Mouse (Mus musculus) heart, adult 2 months (tissue): Measurements from ENCODE around the gene Epn1.

Experiments used
- CTCF ChIP-seq: fragments of 200-600 bp; IDR thresholded peaks from 2 replicates; pipeline ENCODE4 v1.8.1; 2022; ENCODE audit warnings: antibody characterized with exemption, mild to moderate bottlenecking, moderate library complexity
- EP300 ChIP-seq: fragments of 200-500 bp; IDR thresholded peaks from 2 replicates; pipeline ENCODE4 v1.6.1; 2011; ENCODE audit warnings: low read depth, low read length, control low read depth; ENCODE audit not compliant: insufficient read depth
- POLR2A ChIP-seq: fragments of 200-500 bp; IDR thresholded peaks from 2 replicates; pipeline ENCODE4 v1.6.1; 2011; ENCODE audit warnings: mild to moderate bottlenecking, low read depth, low read length, control low read depth; ENCODE audit not compliant: insufficient read depth

DNA sequence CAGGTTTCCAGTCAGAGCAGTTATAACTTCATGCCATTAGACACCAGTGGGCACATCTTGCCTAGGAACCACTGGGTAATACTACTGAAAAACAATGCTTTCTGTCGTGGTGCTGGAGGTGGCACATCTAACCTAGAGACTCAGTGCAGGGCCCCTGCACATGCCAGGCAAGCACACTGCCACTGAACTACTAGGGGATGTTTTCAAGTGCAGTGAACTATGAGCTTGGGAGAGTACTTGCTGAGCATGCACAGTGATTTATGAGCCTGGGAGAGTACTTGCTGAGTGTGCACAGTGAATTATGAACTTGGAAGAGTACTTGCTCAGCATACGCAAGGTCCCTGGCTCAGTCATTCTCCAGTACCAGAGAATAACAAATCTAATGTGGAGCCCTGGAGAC, 22.5 kb downstream of the Epn1 start:
- no peak for TF ChIP-seq EP300
- TF ChIP-seq POLR2A, result no peak
- no peak for TF ChIP-seq CTCF
